Mouse (Mus musculus) liver, embryonic 15.5 days (tissue): Measurements from ENCODE around the gene Foxp1. TPM values are rescaled to one million over a fixed set of nuclear protein-coding genes. Genes with fewer than 3 reads are reported as not detected.

ENCODE experiments used
- ATAC-seq: fragments of 200-750 bp; cut with Nextera tagmentation; 2 replicates; pipeline ENCODE4 v1.8.0; 2017; ENCODE audit warnings: moderate number of reproducible peaks, mild to moderate bottlenecking, moderate library complexity; ENCODE audit not compliant: insufficient read depth
- H3K27ac ChIP-seq: fragments of 300-500 bp; sonication (generic); replicated peaks from 2 replicates; pipeline ENCODE4 v1.5.1; 2015; ENCODE audit warnings: mild to moderate bottlenecking, inconsistent platforms
- H3K27me3 ChIP-seq: fragments of 300-500 bp; sonication (generic); 2 replicates; pipeline ENCODE4 v1.6.1; 2015; ENCODE audit warnings: mild to moderate bottlenecking, inconsistent platforms
- H3K36me3 ChIP-seq: fragments of 300-500 bp; sonication (generic); replicated peaks from 2 replicates; pipeline ENCODE4 v1.6.1; 2015; ENCODE audit warnings: moderate library complexity, mild to moderate bottlenecking, inconsistent platforms
- H3K4me1 ChIP-seq: fragments of 300-500 bp; sonication (generic); replicated peaks from 2 replicates; pipeline ENCODE4 v1.6.1; 2015; ENCODE audit warnings: inconsistent platforms
- H3K4me2 ChIP-seq: fragments of 300-500 bp; sonication (generic); 2 replicates; pipeline ENCODE4 v1.6.1; 2015; ENCODE audit warnings: moderate library complexity, mild to moderate bottlenecking, inconsistent platforms
- H3K4me3 ChIP-seq: fragments of 300-500 bp; sonication (generic); replicated peaks from 2 replicates; pipeline ENCODE4 v1.5.1; 2015; ENCODE audit warnings: mild to moderate bottlenecking, inconsistent platforms
- H3K9ac ChIP-seq: fragments of 300-500 bp; sonication (generic); 2 replicates; pipeline ENCODE4 v1.6.1; 2015; ENCODE audit warnings: moderate library complexity, mild to moderate bottlenecking, inconsistent platforms
- H3K9me3 ChIP-seq: fragments of 300-500 bp; sonication (generic); replicated peaks from 2 replicates; pipeline ENCODE4 v1.6.1; 2016; ENCODE audit warnings: inconsistent platforms
- WGBS: fragments of 180-500 bp; shearing (Covaris S2); methylation state at CpG from one replicate; pipeline ENCODE4 v1.1.7; 2015; ENCODE audit warnings: mixed read lengths; ENCODE audit not compliant: insufficient replicate concordance; 5-methylcytosine and 5-hydroxymethylcytosine counted together
- polyA plus RNA-seq: library from polyadenylated mRNA; unstranded; fragments of >200 nt; fragmentation: Nextera tagmentation; extraction: Ambion mirVana; gene quantifications from 2 replicates; pipeline ENCODE4 v1.2.1, GENCODE M21; 2015

Gene Foxp1
- polyA plus RNA-seq, 1 experiment from 2014 or later: 15.2 TPM

- Histone ChIP-seq H3K4me2 (no peak overlapping the region), H3K4me3 (no peak overlapping the region), H3K36me3 (no peaks in the 10 kb centered on the region), H3K27ac (no peak overlapping the region), H3K9ac (no peak overlapping the region), H3K9me3 (no peaks in the 10 kb centered on the region), H3K27me3 (no peaks in the 10 kb centered on the region), H3K4me1 (no peaks in the 10 kb centered on the region; the same call in 1 of the 2 replicates)
- WGBS: 79% methylated on average over 10 of the region's 10 CpGs
- ATAC-seq: no peak
Measured at GRCm38 (mm10) chr6:99063982-99064484, 458.5 kb downstream of the Foxp1 start.

GRCm38 (mm10) chr6:99062931-99063330 is 459.6 kb downstream of the Foxp1 start:
- no peak for ATAC-seq
- H3K36me3 ChIP-seq: no peaks in the 10 kb centered on the region
- peaks cover 1% of the 10 kb centered on the region; the same call in 1 of the 2 replicates for H3K4me1 ChIP-seq
- H3K27me3 ChIP-seq: no peaks in the 10 kb centered on the region
- H3K4me2 ChIP-seq: no peak overlapping the region
- H3K4me3 ChIP-seq: no peak overlapping the region
- H3K9ac ChIP-seq: no peak overlapping the region
- no peak overlapping the region for H3K27ac ChIP-seq
- no peaks in the 10 kb centered on the region for H3K9me3 ChIP-seq
- WGBS: 79% methylated on average over 8 of the region's 8 CpGs

- Histone ChIP-seq H3K27ac (no peak overlapping the region), H3K27me3 (no peaks in the 10 kb centered on the region), H3K4me2 (no peak overlapping the region), H3K36me3 (no peaks in the 10 kb centered on the region), H3K9me3 (no peaks in the 10 kb centered on the region), H3K9ac (no peak overlapping the region), H3K4me3 (no peak overlapping the region), H3K4me1 (peaks cover 14% of the 10 kb centered on the region)
- WGBS: 74% methylated on average over 3 of the region's 3 CpGs
- no peak for ATAC-seq
Measured at GRCm38 (mm10) chr6:99058688-99059087, 463.8 kb downstream of the Foxp1 start.

DNA sequence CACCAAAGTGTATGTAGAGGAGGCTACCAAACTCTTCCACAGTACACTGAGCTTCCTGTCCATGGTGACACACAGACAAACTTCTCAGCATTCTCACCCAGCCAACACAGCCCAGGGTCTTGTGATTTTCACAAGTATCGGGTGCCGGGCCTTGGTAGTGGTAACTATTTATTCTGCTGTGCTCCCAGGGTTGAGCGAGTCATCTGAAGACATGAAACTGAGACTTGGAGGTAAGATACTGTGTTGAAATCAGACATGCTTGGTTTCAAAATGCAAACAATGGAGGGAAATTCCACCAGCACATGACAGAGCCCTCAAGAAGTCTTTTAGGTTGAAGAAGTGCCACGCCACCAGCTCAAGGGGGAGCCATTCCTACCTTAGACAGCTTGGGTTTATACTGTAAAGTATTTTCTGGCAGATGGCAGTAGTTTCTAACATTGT is 465.4 kb downstream of the Foxp1 start:
- Histone ChIP-seq H3K36me3 (no peaks in the 10 kb centered on the region), H3K27ac (no peak overlapping the region; the same call in 1 of the 2 replicates), H3K4me3 (no peak overlapping the region), H3K4me1 (peaks cover 14% of the 10 kb centered on the region), H3K27me3 (no peaks in the 10 kb centered on the region), H3K9me3 (no peaks in the 10 kb centered on the region), H3K4me2 (no peak overlapping the region), H3K9ac (no peak overlapping the region)
- WGBS: 72% methylated on average over 4 of the region's 4 CpGs
- no peak for ATAC-seq

- peaks cover 14% of the 10 kb centered on the region for H3K4me1 ChIP-seq
- 30% methylated on average over 2 of the region's 2 CpGs for WGBS
- no peaks in the 10 kb centered on the region for H3K36me3 ChIP-seq
- H3K9ac ChIP-seq: no peak overlapping the region
- H3K27me3 ChIP-seq: no peaks in the 10 kb centered on the region
- H3K4me3 ChIP-seq: no peak overlapping the region
- no peak overlapping the region for H3K4me2 ChIP-seq
- no peak for ATAC-seq
- no peaks in the 10 kb centered on the region for H3K9me3 ChIP-seq
- no peak overlapping the region for H3K27ac ChIP-seq
Measured at GRCm38 (mm10) chr6:99056379-99056778, 466.1 kb downstream of the Foxp1 start.

DNA sequence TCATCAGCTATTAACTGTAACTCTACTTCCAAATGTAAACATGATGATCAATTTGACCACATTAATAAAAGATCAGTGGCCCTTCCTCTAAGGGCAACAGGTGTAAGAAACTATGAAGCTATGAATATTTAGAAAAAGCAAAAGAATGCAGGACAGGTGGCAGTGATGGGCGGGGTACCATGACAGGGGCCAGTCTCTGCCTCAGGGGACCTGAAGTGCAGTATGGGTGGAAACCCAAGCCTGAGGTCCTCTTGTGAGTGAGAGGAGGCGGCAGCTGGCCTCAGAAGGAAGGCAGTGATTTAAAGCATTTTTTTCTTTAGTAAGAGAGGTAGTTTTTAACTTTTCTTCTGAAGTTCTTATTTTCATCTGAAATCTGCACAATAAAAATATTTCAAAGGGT is 468.5 kb downstream of the Foxp1 start:
- Histone ChIP-seq H3K4me1 (peaks cover 14% of the 10 kb centered on the region), H3K4me3 (no peak overlapping the region), H3K27me3 (no peaks in the 10 kb centered on the region), H3K4me2 (no peak overlapping the region), H3K9ac (no peak overlapping the region), H3K9me3 (no peaks in the 10 kb centered on the region), H3K27ac (no peak overlapping the region), H3K36me3 (no peaks in the 10 kb centered on the region)
- ATAC-seq: no peak
- 58% methylated on average over 2 of the region's 2 CpGs for WGBS

GRCm38 (mm10) chr6:99053111-99053510 is 469.4 kb downstream of the Foxp1 start:
- H3K9me3 ChIP-seq: no peaks in the 10 kb centered on the region
- WGBS: 70% methylated on average over 7 of the region's 7 CpGs
- no peak overlapping the region for H3K27ac ChIP-seq
- no peaks in the 10 kb centered on the region for H3K27me3 ChIP-seq
- H3K4me2 ChIP-seq: no peak overlapping the region
- no peak overlapping the region for H3K9ac ChIP-seq
- ATAC-seq: no peak
- H3K4me3 ChIP-seq: no peak overlapping the region
- H3K4me1 ChIP-seq: peaks cover 14% of the 10 kb centered on the region
- no peaks in the 10 kb centered on the region for H3K36me3 ChIP-seq

GRCm38 (mm10) chr6:99051724-99052123 is 470.8 kb downstream of the Foxp1 start:
- Histone ChIP-seq H3K4me2 (no peak overlapping the region), H3K27ac (no peak overlapping the region), H3K9ac (no peak overlapping the region), H3K4me1 (peaks cover 5% of the 10 kb centered on the region; the same call in 1 of the 2 replicates), H3K9me3 (no peaks in the 10 kb centered on the region), H3K4me3 (no peak overlapping the region), H3K27me3 (no peaks in the 10 kb centered on the region), H3K36me3 (no peaks in the 10 kb centered on the region)
- ATAC-seq: no peak

GRCm38 (mm10) chr6:99050288-99051006 is 472.1 kb downstream of the Foxp1 start:
- H3K27ac ChIP-seq: no peak overlapping the region
- H3K4me2 ChIP-seq: no peak overlapping the region
- H3K9me3 ChIP-seq: no peaks in the 10 kb centered on the region
- WGBS: 59% methylated on average over 3 of the region's 3 CpGs
- no peak overlapping the region for H3K4me3 ChIP-seq
- ATAC-seq: no peak
- H3K4me1 ChIP-seq: no peaks in the 10 kb centered on the region
- no peak overlapping the region for H3K9ac ChIP-seq
- H3K27me3 ChIP-seq: no peaks in the 10 kb centered on the region
- H3K36me3 ChIP-seq: no peaks in the 10 kb centered on the region

- no peak overlapping the region for H3K9ac ChIP-seq
- H3K9me3 ChIP-seq: no peaks in the 10 kb centered on the region
- no peak overlapping the region for H3K4me3 ChIP-seq
- WGBS: 56% methylated on average over 5 of the region's 5 CpGs
- no peaks in the 10 kb centered on the region for H3K27me3 ChIP-seq
- no peak for ATAC-seq
- no peak overlapping the region for H3K4me2 ChIP-seq
- no peaks in the 10 kb centered on the region for H3K4me1 ChIP-seq
- H3K27ac ChIP-seq: no peak overlapping the region
- no peaks in the 10 kb centered on the region for H3K36me3 ChIP-seq
Measured at GRCm38 (mm10) chr6:99047322-99047721, 475.2 kb downstream of the Foxp1 start.

GRCm38 (mm10) chr6:99045845-99046788 is 476.4 kb downstream of the Foxp1 start:
- 55% methylated on average over 5 of the region's 5 CpGs for WGBS
- ATAC-seq: no peak
- Histone ChIP-seq H3K9me3 (no peaks in the 10 kb centered on the region), H3K4me1 (no peaks in the 10 kb centered on the region), H3K9ac (no peak overlapping the region), H3K27ac (no peak overlapping the region), H3K27me3 (no peaks in the 10 kb centered on the region), H3K4me3 (no peak overlapping the region), H3K36me3 (no peaks in the 10 kb centered on the region), H3K4me2 (no peak overlapping the region)
